Mouse (Mus musculus): ENCODE measurements at regions not wholly inside any gene's neighbourhood (a gene's known extent, or its start where the extent isn't known, plus 50 kb on each side); places are given as distances from the start of the nearest gene placed in this dataset.

GRCm38 (mm10) chr2:51452816-51453215 lies 174.5 kb upstream of the Tas2r134 start:
- DNase-seq (ENCODE audit: low read depth, low spot score), result no peak

DNA sequence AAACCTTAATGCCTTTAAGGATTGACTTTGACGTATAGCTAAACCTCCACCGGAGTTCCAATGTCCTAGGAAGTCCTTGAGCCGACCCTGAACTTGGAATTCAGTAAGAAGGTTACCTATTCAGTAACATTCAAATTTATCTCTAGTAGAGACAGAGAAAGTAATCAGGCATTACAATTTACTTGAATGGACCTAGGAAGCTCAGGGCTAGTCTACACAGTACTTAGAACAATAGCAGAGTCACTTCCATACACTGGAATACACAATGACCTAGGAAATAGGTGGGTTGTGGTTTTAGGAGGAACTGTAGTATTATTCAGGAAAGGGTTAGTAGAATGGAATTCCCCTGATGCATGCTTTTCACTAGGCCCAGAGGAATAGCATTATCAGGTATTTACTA lies 179.2 kb upstream of the Tas2r134 start:
- peak; percentile 99 for DNase-seq (ENCODE audit: low read depth, low spot score)

- peak; percentile 99 for DNase-seq (ENCODE audit: low read depth, low spot score)
Measured at GRCm38 (mm10) chr2:51447616-51448015, 179.7 kb upstream of the Tas2r134 start.

DNA sequence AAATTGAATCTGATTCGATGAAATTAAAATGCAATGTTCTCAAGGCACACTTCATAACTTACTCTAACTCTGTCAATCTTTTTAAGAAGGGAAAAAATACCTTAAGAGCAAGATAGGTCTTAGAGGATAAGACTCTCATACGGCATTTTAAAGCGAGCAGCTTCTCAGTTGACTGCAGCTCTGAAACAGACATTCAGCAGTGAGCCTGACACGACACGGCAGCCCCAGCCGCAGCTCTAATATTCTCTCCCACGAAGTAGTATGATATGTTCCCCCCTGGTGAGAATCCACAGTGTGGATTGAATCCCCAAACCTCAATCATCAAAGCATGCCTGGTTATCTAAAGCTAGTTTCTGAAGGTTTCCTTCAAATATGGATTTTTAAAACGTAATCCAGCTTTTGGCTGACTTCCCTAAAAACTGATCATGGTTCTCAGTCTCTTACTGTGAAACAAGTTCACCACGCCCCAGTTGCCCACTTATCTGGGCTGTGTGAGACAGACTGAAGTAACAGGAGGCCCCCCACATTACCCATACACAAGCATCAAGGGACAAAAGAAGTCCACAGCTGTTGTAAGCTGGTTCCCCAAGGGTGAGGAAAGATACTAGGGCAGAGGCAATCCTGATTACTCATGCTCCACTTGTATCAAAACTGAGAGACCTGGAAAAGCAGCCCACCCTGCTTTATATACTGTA lies 182.8 kb upstream of the Tas2r134 start:
- no peak for DNase-seq (ENCODE audit: low read depth, low spot score)

DNA sequence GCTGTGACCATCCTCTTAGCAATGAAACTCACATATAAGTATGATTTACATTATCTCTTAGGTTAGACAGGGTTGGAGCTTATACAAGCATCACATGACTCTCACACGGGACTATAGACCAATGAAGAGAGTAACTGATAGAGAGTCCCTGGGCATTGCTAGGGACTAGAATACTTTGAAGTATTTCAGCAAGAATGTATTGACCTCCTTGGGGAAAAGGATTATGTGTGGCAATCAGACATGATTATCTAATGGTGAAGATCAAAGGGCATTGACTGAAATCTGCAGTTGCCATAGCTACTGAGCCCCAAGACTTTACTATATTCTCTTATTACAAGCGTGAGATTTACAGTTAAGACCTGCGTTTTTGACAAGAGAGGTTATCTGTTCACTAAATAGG lies 183.4 kb upstream of the Tas2r134 start:
- DNase-seq (ENCODE audit: low read depth, low spot score), result no peak

DNA sequence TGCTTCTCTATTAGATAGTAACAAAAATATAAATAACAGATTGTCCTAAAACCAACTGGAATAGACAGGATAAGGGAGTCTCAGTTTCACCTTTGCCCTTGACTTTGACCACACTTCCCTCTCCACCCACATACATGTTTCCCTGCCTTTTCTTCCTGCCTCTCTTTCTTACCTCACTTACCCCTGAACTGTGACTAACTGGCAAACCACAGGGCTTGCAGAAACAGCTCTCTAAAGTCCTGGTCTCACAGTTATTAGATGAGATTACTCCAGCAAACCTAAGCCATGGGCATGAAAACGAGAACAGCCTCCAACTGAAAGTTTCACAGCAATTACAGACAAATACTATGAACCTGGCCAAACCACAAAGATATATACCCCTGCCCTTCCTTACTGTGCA lies 188.3 kb upstream of the Tas2r134 start:
- DNase-seq (ENCODE audit: low read depth, low spot score), result no peak

DNA sequence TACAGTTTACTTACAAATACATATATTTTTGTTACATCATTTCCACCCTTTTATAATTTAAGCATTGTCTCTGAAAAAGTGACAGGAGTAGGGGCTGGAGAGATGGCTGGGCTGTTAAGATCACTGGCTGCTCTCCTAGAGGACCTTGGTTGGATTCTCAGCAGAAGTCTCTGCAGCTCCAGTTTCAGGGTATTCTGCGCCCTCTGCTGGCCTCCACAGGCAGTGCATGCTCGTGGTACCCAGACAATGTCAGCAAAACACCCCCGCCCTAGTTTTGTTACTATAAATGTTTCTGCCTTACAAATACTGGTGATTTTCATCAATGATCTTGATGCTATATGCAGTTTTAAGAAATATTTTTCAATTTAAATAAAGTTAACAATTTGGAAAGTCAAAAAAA lies 190.7 kb upstream of the Tas2r134 start:
- DNase-seq (ENCODE audit: low read depth, low spot score), result peak; percentile 84

- no peak for DNase-seq (ENCODE audit: low read depth, low spot score)
Measured at GRCm38 (mm10) chr2:51431564-51431963, 195.7 kb upstream of the Tas2r134 start.

GRCm38 (mm10) chr2:51429716-51430115 lies 197.6 kb upstream of the Tas2r134 start:
- DNase-seq (ENCODE audit: low read depth, low spot score), result no peak

DNA sequence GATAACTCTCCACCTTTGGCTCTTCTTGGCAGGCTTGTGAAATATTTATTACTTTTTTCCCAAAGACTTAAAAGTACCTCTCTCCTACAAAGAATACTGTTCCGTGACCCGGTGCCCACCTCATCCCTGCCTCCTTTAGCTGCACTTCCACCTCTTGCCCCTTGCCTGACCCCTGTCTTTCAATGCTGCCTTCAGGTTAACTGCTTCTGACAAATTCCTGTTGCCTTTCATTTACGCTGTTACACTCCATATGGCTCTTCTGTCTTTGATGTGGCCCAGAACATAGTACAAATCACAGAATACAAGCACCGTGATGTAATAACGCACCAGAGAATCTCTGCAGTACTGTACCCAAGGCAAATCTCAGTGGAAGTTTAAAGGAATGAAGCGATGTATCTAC lies 204.9 kb upstream of the Tas2r134 start:
- no peak for DNase-seq (ENCODE audit: low read depth, low spot score)

- no peak for DNase-seq (ENCODE audit: low read depth, low spot score)
Measured at GRCm38 (mm10) chr2:51417908-51418690, 209.2 kb upstream of the Tas2r134 start.

- no peak for DNase-seq (ENCODE audit: low read depth, low spot score)
Measured at GRCm38 (mm10) chr2:51388390-51388789, 238.9 kb upstream of the Tas2r134 start.

DNA sequence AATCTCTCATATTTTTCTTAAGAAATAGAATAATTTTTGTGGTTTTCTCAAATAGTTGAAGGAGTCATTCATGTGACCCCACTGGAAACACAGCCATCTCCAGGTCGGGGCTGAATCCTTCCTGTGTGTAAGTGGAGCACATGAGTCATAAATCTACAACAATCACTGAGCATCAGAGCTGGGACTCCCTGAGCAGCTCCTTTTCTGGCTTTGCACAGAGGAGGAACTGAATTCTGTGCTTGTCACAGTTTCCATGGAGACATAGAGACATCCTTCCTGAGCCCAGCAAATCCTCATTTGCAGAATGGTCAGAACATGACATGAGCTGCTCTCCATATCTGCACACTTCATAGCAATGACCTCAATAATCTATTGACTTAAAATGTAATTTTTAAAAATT lies 238.2 kb upstream of the Rnd3 start:
- DNase-seq (ENCODE audit: low read depth, low spot score), result no peak

GRCm38 (mm10) chr2:51376597-51376996 lies 227.7 kb upstream of the Rnd3 start:
- no peak for DNase-seq (ENCODE audit: low read depth, low spot score)

- no peak for DNase-seq (ENCODE audit: low read depth, low spot score)
Measured at GRCm38 (mm10) chr2:51374636-51375035, 225.7 kb upstream of the Rnd3 start.

DNA sequence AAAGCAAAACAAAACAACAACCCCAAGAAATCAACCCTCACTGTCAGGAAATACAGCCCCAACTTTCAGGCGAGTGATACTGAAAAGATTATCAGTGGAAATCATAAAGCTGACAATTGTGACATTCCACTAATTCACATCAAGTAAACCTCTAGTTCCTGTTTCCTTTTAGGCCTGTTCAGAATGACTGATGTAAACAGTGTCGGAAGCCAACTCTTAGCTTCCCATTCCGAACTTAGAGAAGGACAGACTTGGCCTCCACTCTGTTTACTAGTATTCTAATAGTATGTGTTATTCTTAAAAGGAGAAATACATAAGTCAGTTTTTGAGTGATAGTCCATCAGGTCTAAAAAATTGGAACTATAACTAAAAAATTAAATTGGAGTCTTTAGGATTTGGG lies 223.9 kb upstream of the Rnd3 start:
- no peak for DNase-seq (ENCODE audit: low read depth, low spot score)

DNA sequence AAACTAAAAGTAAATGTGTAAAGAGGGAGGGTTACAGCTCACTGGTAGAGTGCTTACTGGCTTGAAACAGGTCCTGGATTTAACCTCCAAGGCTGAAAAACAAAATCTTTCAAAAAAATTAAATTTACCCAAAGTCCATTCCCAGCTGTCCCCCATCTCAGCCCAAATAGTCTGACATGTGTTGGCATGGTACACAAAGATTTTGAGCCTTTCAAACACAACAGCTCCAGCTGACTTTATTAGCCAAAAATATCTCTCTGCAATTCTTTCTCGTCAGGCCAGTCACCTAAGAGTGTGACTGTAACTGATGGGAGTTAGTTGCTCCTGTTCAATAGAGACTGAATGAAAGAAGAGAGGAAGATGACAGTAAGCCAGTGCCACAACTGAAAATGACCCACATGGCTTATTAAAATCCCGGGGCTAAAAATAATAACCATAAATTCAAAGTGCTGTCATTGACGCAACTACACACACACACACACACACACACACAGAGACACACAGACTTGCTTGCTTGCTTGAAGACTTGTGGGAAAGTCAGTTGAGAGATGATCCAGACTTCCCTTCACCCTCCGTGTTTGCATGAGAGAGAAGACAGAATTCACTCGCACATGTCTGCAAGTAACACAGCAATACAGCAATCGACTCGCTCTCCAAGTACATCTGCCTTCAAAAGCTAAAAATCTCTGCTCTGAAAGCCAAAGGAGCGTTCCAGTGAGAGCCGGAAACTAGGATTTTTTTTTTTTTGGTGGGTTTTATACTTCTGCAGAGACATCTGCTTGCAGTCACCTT lies 214.1 kb upstream of the Rnd3 start:
- DNase-seq (ENCODE audit: low read depth, low spot score), result no peak

DNA sequence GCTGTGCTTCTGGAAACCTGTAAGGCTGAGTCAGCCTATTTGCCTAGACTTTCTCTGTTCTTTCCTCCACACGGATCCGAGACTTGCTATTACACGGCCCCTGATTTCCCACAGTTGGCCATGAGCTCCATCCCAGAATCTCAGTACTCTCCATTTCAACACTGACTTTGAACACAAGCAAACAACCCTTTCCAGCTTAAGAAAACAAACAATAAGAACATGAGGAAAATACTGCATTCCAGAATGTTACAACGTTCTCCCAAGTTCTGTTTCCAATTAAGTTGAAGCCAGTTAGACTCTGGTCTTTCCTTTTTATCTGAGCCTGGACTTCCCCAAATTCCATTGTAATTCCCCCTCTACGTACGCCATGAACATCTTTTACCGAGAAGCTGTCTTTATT lies 206.4 kb upstream of the Rnd3 start:
- no peak for DNase-seq (ENCODE audit: low read depth, low spot score)

- DNase-seq (ENCODE audit: low read depth, low spot score), result no peak
Measured at GRCm38 (mm10) chr2:51354800-51355199, 205.9 kb upstream of the Rnd3 start.

DNA sequence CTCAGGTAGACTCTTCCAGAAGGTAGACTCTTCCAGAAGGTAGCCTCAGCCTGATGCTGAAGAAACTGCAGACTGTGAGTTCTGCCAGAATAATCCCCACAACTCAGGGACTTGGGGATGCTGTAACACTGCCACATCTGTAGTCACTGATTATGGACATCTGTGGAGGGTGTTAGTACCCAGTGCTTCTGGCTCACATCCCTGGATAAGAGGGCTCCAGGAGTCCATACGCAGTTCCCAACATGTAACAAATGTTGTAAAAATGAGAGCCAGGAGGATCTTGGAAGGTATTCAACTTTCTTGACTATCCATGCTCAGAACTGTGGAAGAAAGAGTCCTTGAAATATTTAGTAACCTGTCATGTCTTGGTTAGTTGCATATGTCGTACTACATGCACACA lies 200.7 kb upstream of the Rnd3 start:
- no peak for DNase-seq (ENCODE audit: low read depth, low spot score)

DNA sequence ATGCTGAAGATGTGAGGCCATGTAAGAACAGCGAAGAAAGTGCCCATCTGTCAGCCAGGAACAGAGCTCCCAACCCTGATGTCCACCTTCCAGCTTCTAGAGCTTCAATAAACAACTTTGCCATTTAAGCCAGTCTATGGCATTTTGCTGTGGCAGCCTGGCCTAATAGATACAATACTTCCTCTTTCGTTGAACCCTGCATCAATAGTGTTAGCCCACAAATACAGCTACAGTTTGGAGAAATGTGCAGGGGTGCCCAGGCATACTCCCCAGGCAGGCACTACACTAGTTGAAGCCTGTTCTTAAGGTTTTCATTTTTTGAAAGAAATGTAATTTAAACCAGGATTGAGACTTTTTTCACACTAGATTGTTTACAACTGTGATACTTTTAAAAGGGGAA lies 199.9 kb upstream of the Rnd3 start:
- no peak for DNase-seq (ENCODE audit: low read depth, low spot score)

GRCm38 (mm10) chr2:51347086-51347485 lies 198.2 kb upstream of the Rnd3 start:
- no peak for DNase-seq (ENCODE audit: low read depth, low spot score)

GRCm38 (mm10) chr2:51342421-51342820 lies 193.5 kb upstream of the Rnd3 start:
- no peak for DNase-seq (ENCODE audit: low read depth, low spot score)
